Mouse (Mus musculus) small intestine, adult 2 months (tissue): ENCODE results near the gene Prkcb. TPM values are rescaled to one million over a fixed set of nuclear protein-coding genes. Genes with fewer than 3 reads are reported as not detected.

ENCODE experiments used
- H3K27ac ChIP-seq: fragments of 200-500 bp; 2 replicates; pipeline ENCODE4 v1.5.1; 2012; ENCODE audit warnings: low read depth, low read length, control low read depth, inconsistent platforms; ENCODE audit not compliant: insufficient read depth
- H3K27me3 ChIP-seq: fragments of 200-500 bp; 2 replicates; pipeline ENCODE4 v1.6.1; 2012; ENCODE audit warnings: mild to moderate bottlenecking, moderate library complexity, low read length, inconsistent platforms; ENCODE audit not compliant: control insufficient read depth, insufficient read depth
- H3K36me3 ChIP-seq: fragments of 200-500 bp; 2 replicates; pipeline ENCODE4 v1.6.1; 2012; ENCODE audit warnings: mild to moderate bottlenecking, low read length, control low read depth, inconsistent platforms; ENCODE audit not compliant: control insufficient read depth, insufficient read depth
- H3K4me1 ChIP-seq: fragments of 200-500 bp; 2 replicates; pipeline ENCODE4 v1.6.1; 2012; ENCODE audit warnings: low read length, inconsistent platforms, mixed read lengths; ENCODE audit not compliant: control insufficient read depth, insufficient read depth, insufficient read length
- H3K4me3 ChIP-seq: fragments of 200-500 bp; 2 replicates; pipeline ENCODE4 v1.5.1; 2012; ENCODE audit warnings: low read depth, mild to moderate bottlenecking, control low read depth, inconsistent platforms, low read length, moderate library complexity
- CTCF ChIP-seq: fragments of 200-500 bp; IDR thresholded peaks from 2 replicates; pipeline ENCODE4 v1.5.1; 2012; ENCODE audit warnings: low read depth, mild to moderate bottlenecking, control low read depth, inconsistent platforms, low read length, moderate library complexity, mixed read lengths; ENCODE audit not compliant: insufficient replicate concordance, insufficient read length; ENCODE audit errors: extremely low read depth
- POLR2A ChIP-seq: fragments of 200-500 bp; IDR thresholded peaks from 2 replicates; pipeline ENCODE4 v1.6.1; 2012; ENCODE audit warnings: low read depth, mild to moderate bottlenecking, control low read depth, inconsistent platforms, low read length, moderate library complexity
- WGBS: fragments of 180-500 bp; shearing (Covaris S2); methylation state at CpG from one replicate; pipeline ENCODE4 v1.1.7; 2018; 5-methylcytosine and 5-hydroxymethylcytosine counted together
- polyA plus RNA-seq: library from polyadenylated mRNA; depleted of rRNA; stranded (reverse); fragments of >200 nt; gene quantifications from 2 replicates; pipeline ENCODE4 v1.2.3, GENCODE M21; 2012

Gene Prkcb
- polyA plus RNA-seq, 1 experiment: 6.1 TPM

- no peaks in the 10 kb centered on the region for H3K27me3 ChIP-seq
- WGBS: 77% methylated on average over 4 of the region's 4 CpGs
- no peak overlapping the region for H3K4me3 ChIP-seq
- no peak overlapping the region for H3K27ac ChIP-seq
- TF ChIP-seq POLR2A (no peak), CTCF (no peak)
- no peaks in the 10 kb centered on the region for H3K4me1 ChIP-seq
- H3K36me3 ChIP-seq: no peaks in the 10 kb centered on the region
Observed at GRCm38 (mm10) chr7:122351816-122352215, 63.3 kb downstream of the Prkcb start.

DNA sequence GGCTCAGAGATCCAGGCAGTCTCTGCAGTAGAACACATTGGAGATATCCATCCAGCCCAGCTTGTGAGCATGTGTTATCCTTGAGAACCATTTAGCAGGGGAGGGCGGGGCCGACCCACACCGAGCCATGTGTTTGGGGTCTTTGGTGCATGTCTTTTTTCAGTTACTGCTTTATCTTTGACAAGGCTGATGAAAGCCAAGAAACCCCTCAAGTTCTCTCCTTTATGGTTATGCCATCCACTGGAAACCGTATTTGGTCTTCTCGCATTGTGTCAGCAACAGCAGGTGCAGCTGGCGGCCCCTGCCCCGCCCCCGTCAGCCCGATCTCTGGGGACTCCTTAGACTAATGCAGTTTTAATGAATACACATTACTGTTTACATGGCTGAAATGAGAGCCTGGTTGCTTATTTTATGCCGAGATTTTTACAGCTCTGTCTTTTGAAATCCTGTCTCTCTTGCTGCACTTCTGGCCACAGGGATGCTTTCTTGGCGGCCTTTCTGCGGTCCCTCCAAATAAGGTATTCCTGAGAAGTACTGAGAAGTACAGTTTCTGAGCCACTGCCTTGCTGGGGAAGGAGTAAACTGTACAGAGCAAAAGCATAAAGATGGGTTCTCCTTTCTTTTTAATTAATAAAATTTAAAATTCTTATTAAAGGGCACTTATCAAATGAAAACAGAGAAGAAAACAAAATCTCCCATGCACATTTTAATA lies 64.2 kb downstream of the Prkcb start:
- Histone ChIP-seq H3K27ac (no peak overlapping the region), H3K4me3 (no peak overlapping the region), H3K36me3 (no peaks in the 10 kb centered on the region), H3K27me3 (no peaks in the 10 kb centered on the region), H3K4me1 (no peaks in the 10 kb centered on the region)
- 50% methylated on average over 12 of the region's 12 CpGs for WGBS
- TF ChIP-seq CTCF: no peak
- no peak for TF ChIP-seq POLR2A

- H3K4me1 ChIP-seq: no peaks in the 10 kb centered on the region
- WGBS: 69% methylated on average over 4 of the region's 4 CpGs
Observed at GRCm38 (mm10) chr7:122353329-122353728, 64.8 kb downstream of the Prkcb start.

GRCm38 (mm10) chr7:122356941-122357340 lies 68.4 kb downstream of the Prkcb start:
- H3K27ac ChIP-seq: no peak overlapping the region
- H3K4me3 ChIP-seq: no peak overlapping the region
- TF ChIP-seq CTCF: no peak
- TF ChIP-seq POLR2A: no peak
- no peaks in the 10 kb centered on the region for H3K4me1 ChIP-seq
- H3K27me3 ChIP-seq: no peaks in the 10 kb centered on the region
- no peaks in the 10 kb centered on the region for H3K36me3 ChIP-seq
- 54% methylated on average over 2 of the region's 2 CpGs for WGBS

More at GRCm38 (mm10) chr7:122353329-122353728, 64.8 kb downstream of the Prkcb start:
- H3K4me3 ChIP-seq: no peak overlapping the region
- TF ChIP-seq CTCF (no peak), POLR2A (no peak)
- no peak overlapping the region for H3K27ac ChIP-seq
- no peaks in the 10 kb centered on the region for H3K27me3 ChIP-seq
- no peaks in the 10 kb centered on the region for H3K36me3 ChIP-seq

DNA sequence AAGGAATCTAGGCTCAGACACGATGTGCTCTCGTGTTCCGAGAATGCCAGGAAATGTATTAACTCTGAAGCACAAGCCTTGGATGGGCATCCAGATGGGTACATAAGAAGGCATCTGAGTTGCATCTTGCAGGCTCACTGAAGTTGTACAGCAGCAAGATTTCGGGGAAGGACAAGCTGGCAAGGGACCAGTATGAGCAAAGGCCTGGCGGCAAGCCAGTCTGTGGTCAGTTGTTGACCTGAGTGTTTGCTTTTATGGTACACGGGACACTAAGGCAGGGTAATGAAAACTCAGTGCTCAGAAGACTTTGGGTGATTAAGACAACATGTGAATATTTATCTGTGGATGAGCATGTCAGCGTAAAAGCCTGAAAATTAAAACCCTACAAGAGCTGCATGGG lies 69.3 kb downstream of the Prkcb start:
- TF ChIP-seq CTCF (no peak), POLR2A (no peak)
- H3K4me1 ChIP-seq: no peaks in the 10 kb centered on the region
- no peaks in the 10 kb centered on the region for H3K36me3 ChIP-seq
- no peak overlapping the region for H3K4me3 ChIP-seq
- no peaks in the 10 kb centered on the region for H3K27me3 ChIP-seq
- WGBS: 76% methylated on average over 7 of the region's 7 CpGs
- no peak overlapping the region for H3K27ac ChIP-seq

DNA sequence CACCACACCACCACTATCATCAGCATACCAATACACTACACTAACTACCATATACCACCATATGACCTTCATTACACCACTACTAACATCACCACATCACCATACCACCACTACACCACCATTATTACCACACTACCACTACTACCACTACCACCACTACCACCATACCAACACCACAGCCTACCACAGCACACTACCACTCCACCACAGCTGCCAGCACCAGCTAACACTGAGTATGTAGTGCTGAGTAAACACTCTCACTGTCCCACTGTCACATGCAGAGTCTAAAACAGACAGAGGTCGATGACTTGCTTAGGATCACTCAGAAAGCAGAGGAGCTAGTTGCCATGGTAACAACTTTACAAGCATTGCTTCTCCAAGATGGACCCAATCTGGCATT lies 78.1 kb downstream of the Prkcb start:
- no peaks in the 10 kb centered on the region for H3K4me1 ChIP-seq

GRCm38 (mm10) chr7:122367303-122368007 lies 78.9 kb downstream of the Prkcb start:
- Histone ChIP-seq H3K36me3 (no peaks in the 10 kb centered on the region), H3K27me3 (no peaks in the 10 kb centered on the region), H3K4me1 (no peaks in the 10 kb centered on the region), H3K4me3 (no peak overlapping the region), H3K27ac (no peak overlapping the region)
- WGBS: 90% methylated on average over 7 of the region's 7 CpGs
- TF ChIP-seq CTCF: no peak
- no peak for TF ChIP-seq POLR2A

More for the DNA sequence above, 78.1 kb downstream of the Prkcb start:
- Histone ChIP-seq H3K27ac (no peak overlapping the region), H3K27me3 (no peaks in the 10 kb centered on the region), H3K36me3 (no peaks in the 10 kb centered on the region), H3K4me3 (no peak overlapping the region)
- TF ChIP-seq POLR2A (no peak), CTCF (no peak)
- WGBS: 60% methylated on average over 1 of the region's 1 CpGs
